Mouse (Mus musculus) CH12.LX (cell line): ENCODE data around the gene Gm8298. TPM values are rescaled to one million over a fixed set of nuclear protein-coding genes. Genes with fewer than 3 reads are reported as not detected.

Experiments used
- DNase-seq: peaks from one replicate; pipeline ENCODE4 v3.0.0-alpha.2; 2013; ENCODE audit errors: extremely low read depth
- H3K27ac ChIP-seq: 2 replicates; pipeline ENCODE4 v1.5.1; 2012; ENCODE audit warnings: low read depth, mild to moderate bottlenecking, control low read depth, moderate library complexity; ENCODE audit not compliant: insufficient read depth
- H3K27me3 ChIP-seq: replicated peaks from 2 replicates; pipeline ENCODE3; 2012; ENCODE audit warnings: inconsistent platforms
- H3K36me3 ChIP-seq, 2 experiments: replicated peaks in 1 of 2; 2 replicates each; pipeline versions ENCODE3 to v1.6.1; 2012; ENCODE audit warnings: inconsistent platforms in 1 of 2, low read length in 1 of 2, mild to moderate bottlenecking in 1 of 2, mixed read lengths in 1 of 2, moderate library complexity in 1 of 2; ENCODE audit not compliant: control insufficient read depth in 1 of 2, insufficient read depth in 1 of 2
- H3K4me1 ChIP-seq, 2 experiments: 2 replicates each; pipeline ENCODE4 v1.6.1; 2012; ENCODE audit warnings: inconsistent platforms in 1 of 2, moderate library complexity in 1 of 2; ENCODE audit not compliant: insufficient read depth in 2 of 2, control insufficient read depth in 1 of 2
- H3K4me2 ChIP-seq: 2 replicates; pipeline ENCODE4 v1.6.1; 2012; ENCODE audit warnings: low read depth, mild to moderate bottlenecking, control low read depth; ENCODE audit not compliant: poor library complexity, insufficient read depth, severe bottlenecking
- H3K4me3 ChIP-seq, 3 experiments: fragments of 150-350 bp in 1 of 3; sonication (generic) in 1 of 3; replicated peaks in 1 of 3; 2 replicates each; pipeline versions ENCODE3 to v1.5.1; 2011 to 2012; ENCODE audit warnings: low read depth in 2 of 3, low read length in 2 of 3, mild to moderate bottlenecking in 2 of 3, moderate library complexity in 2 of 3, control low read depth in 1 of 3, improper control_type of control experiment in 1 of 3, inconsistent platforms in 1 of 3, mixed read lengths in 1 of 3; ENCODE audit not compliant: poor library complexity in 1 of 3
- H3K79me2 ChIP-seq: replicated peaks from 2 replicates; pipeline ENCODE4 v1.6.1; 2012; ENCODE audit warnings: mild to moderate bottlenecking, moderate library complexity; ENCODE audit not compliant: control insufficient read depth, poor library complexity, insufficient read depth, severe bottlenecking; ENCODE audit errors: extremely low read depth
- H3K9ac ChIP-seq: 2 replicates; pipeline ENCODE4 v1.6.1; 2012; ENCODE audit warnings: low read depth, mild to moderate bottlenecking, control low read depth, moderate library complexity; ENCODE audit not compliant: insufficient read depth
- H3K9me3 ChIP-seq: replicated peaks from 2 replicates; pipeline ENCODE3; 2012; ENCODE audit warnings: low read length, inconsistent platforms, mixed read lengths
- BHLHE40 ChIP-seq: IDR thresholded peaks from 2 replicates; pipeline ENCODE4 v1.6.1; 2011; ENCODE audit warnings: mild to moderate bottlenecking, low read depth, low read length, improper control_type of control experiment
- E2F4 ChIP-seq: IDR thresholded peaks from 2 replicates; pipeline ENCODE4 v1.6.1; 2011; ENCODE audit warnings: low read depth, low read length, improper control_type of control experiment; ENCODE audit not compliant: insufficient replicate concordance
- EP300 ChIP-seq: IDR thresholded peaks from 2 replicates; pipeline ENCODE4 v1.6.1; 2011; ENCODE audit warnings: low read length, improper control_type of control experiment
- ETS1 ChIP-seq: conservative IDR thresholded peaks from 2 replicates; pipeline ENCODE4 v1.6.1; 2012; ENCODE audit warnings: low read depth, mild to moderate bottlenecking, inconsistent platforms, low read length, improper control_type of control experiment, moderate library complexity
- GABPA ChIP-seq: IDR thresholded peaks from 2 replicates; pipeline ENCODE4 v1.6.1; 2012; ENCODE audit warnings: low read depth, low read length, improper control_type of control experiment, inconsistent platforms; ENCODE audit not compliant: insufficient replicate concordance
- HCFC1 ChIP-seq: IDR thresholded peaks from 2 replicates; pipeline ENCODE4 v1.6.1; 2012; ENCODE audit warnings: low read depth, mild to moderate bottlenecking, inconsistent platforms, low read length, improper control_type of control experiment
- IRF4 ChIP-seq: IDR thresholded peaks from 2 replicates; pipeline ENCODE4 v1.6.1; 2014; ENCODE audit warnings: low read depth, mild to moderate bottlenecking, inconsistent platforms, low read length, improper control_type of control experiment
- JUN ChIP-seq: IDR thresholded peaks from 2 replicates; pipeline ENCODE4 v1.6.1; 2011; ENCODE audit warnings: low read depth, mild to moderate bottlenecking, low read length, improper control_type of control experiment, moderate library complexity; ENCODE audit not compliant: insufficient read depth
- JUND ChIP-seq: conservative IDR thresholded peaks from 2 replicates; pipeline ENCODE4 v1.6.1; 2011; ENCODE audit warnings: low read depth, low read length, improper control_type of control experiment
- MAX ChIP-seq: IDR thresholded peaks from 2 replicates; pipeline ENCODE4 v1.6.1; 2011; ENCODE audit warnings: low read length, improper control_type of control experiment
- MEF2A ChIP-seq: IDR thresholded peaks from 2 replicates; pipeline ENCODE4 v1.6.1; 2014; ENCODE audit warnings: low read depth, mild to moderate bottlenecking, inconsistent platforms, low read length, improper control_type of control experiment, borderline replicate concordance
- MXI1 ChIP-seq: IDR thresholded peaks from 2 replicates; pipeline ENCODE4 v1.6.1; 2011; ENCODE audit warnings: mild to moderate bottlenecking, low read depth, low read length, improper control_type of control experiment
- NELFE ChIP-seq: IDR thresholded peaks from 2 replicates; pipeline ENCODE4 v1.6.1; 2011; ENCODE audit warnings: low read depth, low read length, improper control_type of control experiment
- NRF1 ChIP-seq: IDR thresholded peaks from 2 replicates; pipeline ENCODE4 v1.6.1; 2014; ENCODE audit warnings: low read depth, mild to moderate bottlenecking, inconsistent platforms, low read length, improper control_type of control experiment, moderate library complexity
- POLR2A ChIP-seq: IDR thresholded peaks from 2 replicates; pipeline ENCODE4 v1.6.1; 2011; ENCODE audit warnings: low read depth, mild to moderate bottlenecking, improper control_type of control experiment, low read length
- RAD21 ChIP-seq: IDR thresholded peaks from 2 replicates; pipeline ENCODE4 v1.6.1; 2011; ENCODE audit warnings: low read depth, mild to moderate bottlenecking, low read length, improper control_type of control experiment, moderate library complexity
- RCOR1 ChIP-seq: conservative IDR thresholded peaks from 2 replicates; pipeline ENCODE4 v1.6.1; 2012; ENCODE audit warnings: low read depth, mild to moderate bottlenecking, inconsistent platforms, low read length, improper control_type of control experiment
- SMC3 ChIP-seq: IDR thresholded peaks from 2 replicates; pipeline ENCODE4 v1.6.1; 2011; ENCODE audit warnings: low read depth, low read length, improper control_type of control experiment
- TCF12 ChIP-seq: IDR thresholded peaks from 2 replicates; pipeline ENCODE4 v1.6.1; 2014; ENCODE audit warnings: low read depth, mild to moderate bottlenecking, inconsistent platforms, low read length, improper control_type of control experiment
- UBTF ChIP-seq: IDR thresholded peaks from 2 replicates; pipeline ENCODE4 v1.6.1; 2012; ENCODE audit warnings: low read depth, mild to moderate bottlenecking, inconsistent platforms, low read length, improper control_type of control experiment, moderate library complexity
- USF1 ChIP-seq: IDR thresholded peaks from 2 replicates; pipeline ENCODE4 v1.6.1; 2014; ENCODE audit warnings: low read depth, mild to moderate bottlenecking, inconsistent platforms, low read length, improper control_type of control experiment
- USF2 ChIP-seq: conservative IDR thresholded peaks from 2 replicates; pipeline ENCODE4 v1.6.1; 2011; ENCODE audit warnings: low read depth, low read length, improper control_type of control experiment
- ZKSCAN1 ChIP-seq: IDR thresholded peaks from 2 replicates; pipeline ENCODE4 v1.6.1; 2012; ENCODE audit warnings: low read depth, inconsistent platforms, low read length, improper control_type of control experiment, borderline replicate concordance
- ZNF384 ChIP-seq: IDR thresholded peaks from 2 replicates; pipeline ENCODE4 v1.6.1; 2012; ENCODE audit warnings: low read depth, low read length, improper control_type of control experiment, inconsistent platforms
- dilution Hi-C: fragments of 300-500 bp; cut with MboI; formaldehyde crosslinking; loops from 2 replicates; pipeline ENCODE4 v1.14.3; 2020; ENCODE audit warnings: low sequenced_read_pairs; ENCODE audit not compliant: extremely low pct_unique_long_range_greater_than_20kb, extremely low pct_ligation_motif_present
- in situ Hi-C: fragments of 300-500 bp; cut with MboI; formaldehyde crosslinking; loops from 3 replicates; pipeline ENCODE4 v1.14.3; 2019; ENCODE audit warnings: low sequenced_read_pairs, low pct_ligation_motif_present, low pct_unique_long_range_greater_than_20kb, mixed read lengths
- polyA plus RNA-seq: library from polyadenylated mRNA; unstranded; fragments of >175 nt; gene quantifications from 2 replicates; pipeline ENCODE4 v1.2.1, GENCODE M21; 2012; ENCODE audit warnings: low read depth; ENCODE audit not compliant: insufficient read length
- total RNA-seq, 2 experiments: library from RNA; depleted of rRNA; stranded (reverse); fragments of 300-350 nt in 1 of 2; fragments of >200 nt in 1 of 2; gene quantifications; 2 replicates each; pipeline ENCODE4 v1.2.3; 2012 to 2014

The Gm8298 gene
- total RNA-seq (2012; rRNA removed): not detected in 2 replicates
- total RNA-seq (2014; rRNA removed): not detected in 2 replicates
- not detected in 2 replicates for polyA plus RNA-seq

DNA sequence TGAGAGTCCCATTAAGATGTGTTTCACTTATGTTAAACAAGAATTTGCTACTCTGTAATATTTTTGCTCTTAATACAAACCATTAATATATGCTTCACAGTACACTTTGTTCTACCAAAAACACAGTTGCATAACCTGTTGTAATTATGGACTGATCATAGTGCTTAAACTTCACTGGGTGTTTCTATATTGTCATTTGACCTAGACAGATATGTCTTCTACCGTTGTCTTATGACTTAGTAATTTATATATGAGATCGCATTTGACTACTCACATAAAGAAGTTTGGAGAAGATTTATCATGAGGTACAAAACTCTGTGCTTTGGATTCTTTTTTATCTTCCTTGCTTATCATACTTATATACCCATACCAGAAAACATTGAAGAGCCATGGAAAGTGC is at the start of gene Gm8298:
Gene Gm8298 (plus strand): TSS at position 301 of the 400 bp plus-strand sequence.
- dilution Hi-C loops: no loop called here
- no peaks in the 10 kb centered on the region for H3K4me1 ChIP-seq
- TF ChIP-seq RCOR1: no peak
- TF ChIP-seq RAD21: no peak
- TF ChIP-seq GABPA: no peak
- no peak for TF ChIP-seq POLR2A
- no peak for TF ChIP-seq USF2
- no peak for TF ChIP-seq MAX
- TF ChIP-seq MEF2A: no peak
- TF ChIP-seq E2F4: no peak
- TF ChIP-seq, all 38 proteins: peak for 0
- in situ Hi-C loops: no loop called here
- Histone ChIP-seq H3K36me3 (no peaks in the 10 kb centered on the region), H3K79me2 (no peaks in the 10 kb centered on the region), H3K27ac (no peak within 1 kb of the TSS), H3K27me3 (no peaks in the 10 kb centered on the region), H3K9ac (no peak within 1 kb of the TSS), H3K4me2 (no peak within 1 kb of the TSS), H3K4me3 (no peak within 1 kb of the TSS), H3K9me3 (no peaks in the 10 kb centered on the region)
- no peak for DNase-seq

DNA sequence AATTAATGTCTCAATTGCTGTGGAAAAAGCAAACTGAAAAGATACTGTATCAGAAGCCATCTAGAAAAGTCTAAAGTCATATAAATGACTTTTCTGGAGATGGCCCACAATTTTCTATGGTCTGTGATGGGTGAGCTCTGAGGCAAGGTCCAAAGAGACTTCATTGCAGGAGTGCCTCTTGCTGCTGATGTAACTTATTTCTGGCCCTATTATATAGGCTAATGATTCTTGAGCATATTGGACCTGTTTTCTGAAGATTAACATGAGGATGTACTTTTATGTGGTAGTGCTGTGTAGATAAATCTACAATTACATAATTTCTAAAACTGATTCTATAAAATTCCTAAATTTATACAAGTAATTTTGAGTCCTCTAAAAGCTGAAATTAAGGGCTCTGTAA is 47.7 kb upstream of the Gm8298 start:
- dilution Hi-C loops: no loop called here
- H3K4me3 ChIP-seq: no peak overlapping the region
- no peak overlapping the region for H3K4me2 ChIP-seq
- no peaks in the 10 kb centered on the region for H3K4me1 ChIP-seq
- no peak for DNase-seq
- no peaks in the 10 kb centered on the region for H3K27me3 ChIP-seq
- no peak overlapping the region for H3K9ac ChIP-seq
- H3K36me3 ChIP-seq: no peaks in the 10 kb centered on the region
- no peak for TF ChIP-seq IRF4
- TF ChIP-seq TCF12: no peak
- no peak for TF ChIP-seq ETS1
- TF ChIP-seq USF2: no peak
- no peak for TF ChIP-seq ZKSCAN1
- no peak for TF ChIP-seq POLR2A
- no peak for TF ChIP-seq SMC3
- TF ChIP-seq MAX: no peak
- TF ChIP-seq HCFC1: no peak
- no peak for TF ChIP-seq USF1
- no peak for TF ChIP-seq NRF1
- TF ChIP-seq ZNF384: no peak
- TF ChIP-seq JUND: no peak
- no peak for TF ChIP-seq MXI1
- TF ChIP-seq UBTF: no peak
- TF ChIP-seq NELFE: no peak
- no peak for TF ChIP-seq JUN
- TF ChIP-seq BHLHE40: no peak
- TF ChIP-seq EP300: no peak
- TF ChIP-seq, all 38 proteins: peak for 0
- Histone ChIP-seq H3K79me2 (no peaks in the 10 kb centered on the region), H3K27ac (no peak overlapping the region), H3K9me3 (no peaks in the 10 kb centered on the region)
- in situ Hi-C loops: no loop called here
